Mouse (Mus musculus) heart, embryonic 11.5 days (tissue): ENCODE measurements around the gene Phc2. TPM values are rescaled to one million over a fixed set of nuclear protein-coding genes. Genes with fewer than 3 reads are reported as not detected.
"Not testable (repeated sequence)": the region's sequence is repeated elsewhere in the genome, so short reads cannot be mapped to it uniquely, and the experiment has no call there.

ENCODE experiments used
- ATAC-seq: fragments of 200-750 bp; cut with Nextera tagmentation; replicated peaks from 2 replicates; pipeline ENCODE4 v1.8.0; 2017; ENCODE audit warnings: moderate library complexity; ENCODE audit not compliant: insufficient number of reproducible peaks, low FRiP score, low TSS enrichment
- H3K27ac ChIP-seq: fragments of 300-500 bp; sonication (generic); 2 replicates; pipeline ENCODE4 v1.5.1; 2014; ENCODE audit warnings: mild to moderate bottlenecking, low read depth, low read length
- H3K27me3 ChIP-seq: fragments of 300-500 bp; sonication (generic); 2 replicates; pipeline ENCODE4 v1.6.1; 2014; ENCODE audit warnings: mild to moderate bottlenecking, low read length, mixed read lengths; ENCODE audit not compliant: control insufficient read depth, insufficient read depth
- H3K36me3 ChIP-seq: fragments of 300-500 bp; sonication (generic); 2 replicates; pipeline ENCODE4 v1.6.1; 2014; ENCODE audit warnings: mild to moderate bottlenecking, low read length, moderate library complexity, mixed read lengths; ENCODE audit not compliant: control insufficient read depth, insufficient read depth
- H3K4me1 ChIP-seq: fragments of 300-500 bp; sonication (generic); 2 replicates; pipeline ENCODE4 v1.6.1; 2014; ENCODE audit warnings: low read length; ENCODE audit not compliant: control insufficient read depth, insufficient read depth
- H3K4me2 ChIP-seq: fragments of 300-500 bp; sonication (generic); 2 replicates; pipeline ENCODE4 v1.6.1; 2014; ENCODE audit warnings: mild to moderate bottlenecking, moderate library complexity
- H3K4me3 ChIP-seq: fragments of 300-500 bp; sonication (generic); 2 replicates; pipeline ENCODE4 v1.5.1; 2014; ENCODE audit warnings: low read depth, low read length
- H3K9ac ChIP-seq: fragments of 300-500 bp; sonication (generic); 2 replicates; pipeline ENCODE4 v1.6.1; 2014; ENCODE audit warnings: mild to moderate bottlenecking, low read depth, low read length, moderate library complexity
- H3K9me3 ChIP-seq: fragments of 300-500 bp; sonication (generic); replicated peaks from 2 replicates; pipeline ENCODE4 v1.6.1; 2016; ENCODE audit warnings: low read length; ENCODE audit not compliant: control insufficient read depth
- WGBS: fragments of 180-500 bp; shearing (Covaris S2); extraction: QIAGEN DNeasy Blood & Tissue Kit; methylation state at CpG from one replicate; pipeline ENCODE4 v1.1.7; 2014; ENCODE audit not compliant: insufficient replicate concordance; 5-methylcytosine and 5-hydroxymethylcytosine counted together
- polyA plus RNA-seq: library from polyadenylated mRNA; unstranded; fragments of >200 nt; fragmentation: Nextera tagmentation; extraction: Ambion mirVana; gene quantifications from 2 replicates; pipeline ENCODE4 v1.2.1, GENCODE M21; 2014

Gene Phc2
- polyA plus RNA-seq, 1 experiment from 2014 or later = 30.8 TPM

DNA sequence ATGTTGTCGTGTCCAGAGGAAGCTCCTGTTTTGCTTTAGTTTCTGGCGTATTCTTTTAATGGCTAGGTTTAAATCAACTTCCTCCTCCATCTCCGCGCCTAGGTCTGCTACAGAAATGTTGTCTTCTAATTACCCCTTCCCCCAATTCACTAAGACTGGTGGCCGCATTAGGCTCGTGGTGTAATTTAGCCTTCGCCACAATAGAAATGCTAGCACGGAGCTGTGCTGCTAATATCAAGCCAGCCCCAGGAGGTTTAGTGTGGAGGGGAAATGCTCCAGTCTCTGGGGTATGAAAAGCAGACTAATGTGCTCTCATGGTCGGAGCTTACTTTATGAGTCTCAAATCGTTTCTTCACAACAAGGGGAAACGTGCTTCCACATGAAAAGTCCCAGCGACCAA, 944 bp downstream of the Phc2 start:
- H3K4me1 ChIP-seq = no peaks in the 10 kb centered on the region; the same call in 1 of the 2 replicates
- peak overlapping the region; percentile 99 for H3K4me2 ChIP-seq
- WGBS = 10% methylated on average over 12 of the region's 12 CpGs
- peaks cover 9% of the 10 kb centered on the region; the same call in 1 of the 2 replicates for H3K27me3 ChIP-seq
- ATAC-seq = no peak
- H3K9me3 ChIP-seq = no peaks in the 10 kb centered on the region
- H3K4me3 ChIP-seq = peak overlapping the region; percentile 68
- H3K27ac ChIP-seq = no peak overlapping the region
- H3K9ac ChIP-seq = no peak overlapping the region; the same call in 1 of the 2 replicates
- H3K36me3 ChIP-seq = no peaks in the 10 kb centered on the region

- no peak for ATAC-seq
- Histone ChIP-seq H3K9ac (no peak overlapping the region), H3K27ac (no peak overlapping the region), H3K36me3 (no peaks in the 10 kb centered on the region), H3K27me3 (peaks cover 9% of the 10 kb centered on the region; the same call in 1 of the 2 replicates), H3K4me1 (no peaks in the 10 kb centered on the region), H3K4me3 (no peak overlapping the region), H3K9me3 (no peaks in the 10 kb centered on the region), H3K4me2 (no peak overlapping the region)
- 87% methylated on average over 8 of the region's 8 CpGs for WGBS
Observed at GRCm38 (mm10) chr4:128660196-128660595, 5.7 kb downstream of the Phc2 start.

DNA sequence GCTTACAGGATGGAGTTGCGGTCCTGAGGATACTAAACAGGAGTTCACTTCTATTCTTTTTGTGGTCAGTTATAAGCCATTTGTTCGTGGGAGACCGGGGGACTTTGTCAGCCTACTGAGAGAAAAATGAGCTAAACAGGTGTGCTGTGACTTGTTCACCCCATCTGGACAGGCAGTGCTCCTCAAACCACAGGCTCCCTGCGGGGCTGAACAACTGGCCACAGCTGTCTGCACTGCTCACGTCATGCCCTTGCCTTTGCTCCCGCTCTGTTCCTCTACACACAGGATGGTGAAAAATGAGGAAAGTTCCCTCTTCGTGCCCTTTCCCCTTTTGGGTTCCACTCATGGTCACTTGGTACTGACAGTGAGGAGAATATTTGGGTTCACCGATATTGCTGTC, 6.6 kb downstream of the Phc2 start:
- H3K4me2 ChIP-seq = no peak overlapping the region
- no peak overlapping the region for H3K27ac ChIP-seq
- H3K36me3 ChIP-seq = no peaks in the 10 kb centered on the region
- no peak overlapping the region for H3K9ac ChIP-seq
- WGBS = 82% methylated on average over 8 of the region's 8 CpGs
- peaks cover 3% of the 10 kb centered on the region; the same call in 1 of the 2 replicates for H3K27me3 ChIP-seq
- ATAC-seq = no peak
- H3K4me1 ChIP-seq = no peaks in the 10 kb centered on the region
- H3K4me3 ChIP-seq = no peak overlapping the region
- no peaks in the 10 kb centered on the region for H3K9me3 ChIP-seq

DNA sequence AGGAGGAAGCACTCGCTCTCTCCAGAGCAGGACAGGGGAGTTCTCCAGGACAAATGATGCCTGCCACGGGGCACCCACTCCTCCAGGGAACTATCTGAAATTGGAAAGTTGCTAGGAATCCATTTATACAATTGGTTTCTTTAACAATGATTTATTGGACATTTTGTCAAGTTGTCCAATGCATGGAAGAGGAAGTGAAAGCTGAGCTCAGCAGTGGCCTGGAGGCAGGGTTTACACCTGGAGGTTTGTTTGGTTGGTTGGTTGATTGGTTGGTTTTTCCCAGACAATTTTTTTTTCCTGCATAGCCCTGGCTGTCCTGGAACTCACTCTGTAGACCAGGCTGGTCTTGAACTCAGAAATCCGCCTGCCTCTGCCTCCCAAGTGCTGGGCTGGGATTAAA, 9.5 kb downstream of the Phc2 start:
- Histone ChIP-seq H3K4me2 (no peak overlapping the region), H3K36me3 (no peaks in the 10 kb centered on the region), H3K27ac (no peak overlapping the region), H3K4me3 (no peak overlapping the region), H3K9ac (no peak overlapping the region), H3K27me3 (no peaks in the 10 kb centered on the region), H3K4me1 (no peaks in the 10 kb centered on the region), H3K9me3 (no peaks in the 10 kb centered on the region)
- 63% methylated on average over 3 of the region's 3 CpGs for WGBS
- ATAC-seq = no peak

GRCm38 (mm10) chr4:128666362-128666761, 11.9 kb downstream of the Phc2 start:
- not testable (repeated sequence) for H3K4me3 ChIP-seq, H3K27me3 ChIP-seq, H3K4me1 ChIP-seq, H3K27ac ChIP-seq, H3K4me2 ChIP-seq, H3K36me3 ChIP-seq, H3K9me3 ChIP-seq, ATAC-seq, H3K9ac ChIP-seq
- WGBS = 58% methylated on average over 7 of the region's 7 CpGs

DNA sequence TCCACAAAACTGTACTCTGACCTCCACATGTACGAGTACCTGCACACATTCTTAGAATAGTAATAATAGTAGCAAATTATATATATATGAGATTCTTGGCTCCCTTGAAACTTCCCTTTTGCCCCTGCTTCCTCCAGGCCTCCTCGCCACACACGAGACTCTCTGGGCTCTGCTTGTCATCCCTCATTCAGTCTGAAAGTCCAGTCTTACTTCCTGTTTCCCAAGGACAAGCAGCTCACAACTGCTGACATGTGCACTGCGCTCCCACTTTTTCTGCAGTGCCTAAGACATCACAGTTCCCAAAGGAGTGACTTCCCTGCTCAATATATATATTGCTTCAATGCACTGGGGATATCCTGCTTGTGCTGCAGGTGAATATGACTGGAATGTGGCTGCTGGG, 12.7 kb downstream of the Phc2 start:
- not testable (repeated sequence) for H3K4me1 ChIP-seq, H3K27me3 ChIP-seq, H3K4me2 ChIP-seq, ATAC-seq, H3K9ac ChIP-seq, H3K9me3 ChIP-seq, H3K36me3 ChIP-seq, H3K27ac ChIP-seq, H3K4me3 ChIP-seq
- 53% methylated on average over 4 of the region's 4 CpGs for WGBS

- WGBS = 65% methylated on average over 6 of the region's 6 CpGs
- no peaks in the 10 kb centered on the region for H3K4me1 ChIP-seq
- no peak for ATAC-seq
- no peaks in the 10 kb centered on the region for H3K27me3 ChIP-seq
- H3K27ac ChIP-seq = no peak overlapping the region
- H3K4me2 ChIP-seq = no peak overlapping the region
- no peaks in the 10 kb centered on the region for H3K9me3 ChIP-seq
- no peak overlapping the region for H3K4me3 ChIP-seq
- no peaks in the 10 kb centered on the region for H3K36me3 ChIP-seq
- no peak overlapping the region for H3K9ac ChIP-seq
Observed at GRCm38 (mm10) chr4:128669229-128669628, 14.7 kb downstream of the Phc2 start.

GRCm38 (mm10) chr4:128670566-128671191, 16.2 kb downstream of the Phc2 start:
- no peak for ATAC-seq
- 55% methylated on average over 11 of the region's 11 CpGs for WGBS
- Histone ChIP-seq H3K9me3 (no peaks in the 10 kb centered on the region), H3K4me1 (no peaks in the 10 kb centered on the region), H3K27me3 (no peaks in the 10 kb centered on the region), H3K4me3 (no peak overlapping the region), H3K4me2 (no peak overlapping the region), H3K27ac (peak overlapping the region; percentile 16; the same call in 1 of the 2 replicates), H3K9ac (0 out of 2 replicates have a peak overlapping the region, but pooled peaks have one; percentile 18), H3K36me3 (no peaks in the 10 kb centered on the region)

GRCm38 (mm10) chr4:128672494-128672893, 18.0 kb downstream of the Phc2 start:
- ATAC-seq = no peak
- H3K27me3 ChIP-seq = no peaks in the 10 kb centered on the region
- H3K9me3 ChIP-seq = no peaks in the 10 kb centered on the region
- H3K4me2 ChIP-seq = no peak overlapping the region
- no peaks in the 10 kb centered on the region for H3K36me3 ChIP-seq
- H3K27ac ChIP-seq = no peak overlapping the region
- WGBS = 84% methylated on average over 4 of the region's 4 CpGs
- H3K9ac ChIP-seq = no peak overlapping the region
- H3K4me3 ChIP-seq = no peak overlapping the region
- H3K4me1 ChIP-seq = no peaks in the 10 kb centered on the region
